Mouse (Mus musculus): ENCODE data around the gene Rnf185. TPM values are rescaled to one million over a fixed set of nuclear protein-coding genes. Genes with fewer than 3 reads are reported as not detected.

Gene Rnf185
- total and polyA plus RNA-seq, 2 experiments from 2014 or later: 36.9 to 38.8 TPM

DNA sequence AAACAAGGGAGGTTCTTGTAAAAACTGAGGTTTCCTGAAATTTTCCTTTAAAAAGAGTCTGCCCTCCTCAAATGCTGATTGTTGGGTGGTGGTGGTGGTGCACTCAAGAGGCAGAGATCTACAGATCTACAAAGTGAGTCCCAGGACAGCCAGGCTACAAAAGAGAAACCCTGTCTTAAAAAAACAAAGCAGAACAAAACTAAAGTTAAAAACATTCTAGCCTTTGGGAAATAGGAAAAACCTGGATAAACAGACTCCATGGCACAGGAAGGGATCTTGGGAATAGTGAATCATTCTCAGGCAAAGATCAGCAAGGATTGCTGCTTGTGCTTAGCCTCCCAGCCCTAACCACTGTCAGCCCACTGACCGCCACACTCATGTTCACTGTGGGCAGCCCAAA, 10.7 kb upstream of the Rnf185 start:
- WGBS: 96% methylated on average over 1 of the region's 1 CpGs
- Histone ChIP-seq H3K4me3 (ENCODE audit: low read depth, low read length) (no peak overlapping the region), H3K36me3 (ENCODE audit: insufficient read depth) (no peaks in the 10 kb centered on the region), H3K9ac (no peak overlapping the region), H3K27me3 (ENCODE audit: insufficient read depth, low read length) (no peaks in the 10 kb centered on the region), H3K4me2 (ENCODE audit: low read depth) (no peak overlapping the region), H3K4me1 (ENCODE audit: insufficient read depth) (no peaks in the 10 kb centered on the region), H3K9me3 (ENCODE audit: low read length) (no peaks in the 10 kb centered on the region), H3K27ac (ENCODE audit: low read depth, low read length) (no peak overlapping the region)
- no peak for TF ChIP-seq CTCF (IDR thresholded peaks at IDR 0.05; ENCODE audit: low read depth)
- ATAC-seq (no peak), DNase-seq (no peak)

DNA sequence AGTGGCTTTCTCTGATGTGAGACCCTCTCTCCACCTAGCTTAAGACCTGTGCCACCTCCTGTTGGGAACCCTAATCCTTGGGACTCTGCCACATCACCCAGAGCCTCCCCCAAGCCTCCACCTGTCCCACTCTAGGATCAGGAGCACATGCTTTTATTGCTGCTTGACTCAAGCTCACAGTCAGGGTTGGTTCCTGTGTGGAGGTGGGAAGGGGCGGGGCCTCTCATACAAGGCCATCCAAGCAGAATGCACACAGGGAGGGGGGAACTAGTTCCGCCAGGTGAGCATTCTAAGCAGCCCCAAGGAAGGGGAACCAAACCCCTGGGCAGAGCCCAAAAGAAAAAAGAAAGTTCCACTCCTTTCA, 6.9 kb upstream of the Rnf185 start:
- no peaks in the 10 kb centered on the region for H3K9me3 ChIP-seq (ENCODE audit: low read length)
- no peak for TF ChIP-seq CTCF (IDR thresholded peaks at IDR 0.05; ENCODE audit: low read depth)
- no peak for DNase-seq
- no peak for ATAC-seq
- whole genome bisulfite sequencing: 90% methylated on average over 2 of the region's 2 CpGs
- no peak overlapping the region for H3K4me2 ChIP-seq (ENCODE audit: low read depth)
- no peak overlapping the region for H3K4me3 ChIP-seq (ENCODE audit: low read depth, low read length)
- H3K27me3 ChIP-seq (ENCODE audit: insufficient read depth, low read length): no peaks in the 10 kb centered on the region
- no peak overlapping the region for H3K9ac ChIP-seq
- no peaks in the 10 kb centered on the region for H3K4me1 ChIP-seq (ENCODE audit: insufficient read depth)
- H3K36me3 ChIP-seq (ENCODE audit: insufficient read depth): no peaks in the 10 kb centered on the region
- no peak overlapping the region for H3K27ac ChIP-seq (ENCODE audit: low read depth, low read length)

DNA sequence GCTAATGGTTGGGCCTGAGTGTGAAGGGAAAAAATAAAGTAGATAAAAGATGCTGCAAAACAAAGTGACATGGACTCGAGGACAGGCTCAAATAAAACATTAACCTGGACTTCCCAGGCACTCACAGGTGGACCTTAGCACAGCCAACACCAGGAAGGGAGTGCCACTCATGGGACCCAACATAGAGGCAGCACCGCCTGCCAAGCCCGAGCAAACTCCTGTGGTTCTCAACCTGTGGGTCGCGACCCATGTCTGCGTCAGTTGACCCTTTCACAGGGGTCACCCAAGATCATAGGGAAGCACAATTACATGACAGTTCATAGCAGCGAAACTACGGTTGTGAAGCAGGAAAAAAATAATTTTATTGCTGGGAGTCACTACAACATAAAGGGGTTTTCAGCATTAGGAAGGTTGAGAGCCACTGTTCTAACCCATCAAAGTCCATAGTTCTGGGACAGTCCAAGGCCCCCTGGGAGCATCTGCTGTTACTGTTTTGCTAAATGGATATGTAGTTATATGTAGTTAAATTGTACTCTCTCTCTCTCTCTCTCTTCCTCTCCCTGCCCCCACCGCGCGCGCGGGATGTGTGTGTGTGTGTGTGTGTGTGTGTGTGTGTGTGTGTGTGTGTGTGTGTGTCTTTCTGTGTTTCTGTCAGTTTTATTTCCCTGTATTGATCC, 6.4 kb upstream of the Rnf185 start:
- no peak overlapping the region for H3K4me2 ChIP-seq (ENCODE audit: low read depth)
- no peak overlapping the region for H3K4me3 ChIP-seq (ENCODE audit: low read depth, low read length)
- H3K27ac ChIP-seq (ENCODE audit: low read depth, low read length): no peak overlapping the region
- TF ChIP-seq CTCF (IDR thresholded peaks at IDR 0.05; ENCODE audit: low read depth): no peak
- DNase-seq: no peak
- ATAC-seq: no peak
- H3K4me1 ChIP-seq (ENCODE audit: insufficient read depth): peaks cover under 1% of the 10 kb centered on the region; the same call in 1 of the 2 replicates
- no peaks in the 10 kb centered on the region for H3K36me3 ChIP-seq (ENCODE audit: insufficient read depth)
- H3K27me3 ChIP-seq (ENCODE audit: insufficient read depth, low read length): no peaks in the 10 kb centered on the region
- H3K9me3 ChIP-seq (ENCODE audit: low read length): no peaks in the 10 kb centered on the region
- 89% methylated on average over 13 of the region's 13 CpGs for WGBS
- H3K9ac ChIP-seq: no peak overlapping the region

DNA sequence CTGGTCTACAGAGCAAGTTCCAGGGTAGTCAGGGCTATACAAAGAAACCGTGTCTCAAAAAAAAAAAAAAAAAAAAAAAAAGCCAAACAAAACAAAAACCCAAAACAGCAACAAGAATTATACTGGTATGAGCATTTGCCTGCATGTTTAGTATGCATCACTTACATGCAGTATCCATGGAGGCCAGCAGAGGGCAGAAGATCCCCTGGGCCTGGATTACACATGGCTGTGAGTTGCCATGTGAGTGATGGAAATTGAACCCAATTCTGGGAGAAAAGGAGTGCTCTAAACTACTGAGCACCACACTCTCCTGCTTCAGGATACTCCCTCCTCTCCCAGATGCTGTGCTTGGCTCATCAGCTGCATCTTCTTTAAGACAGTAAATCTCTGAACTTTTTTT, 4.2 kb upstream of the Rnf185 start:
- Histone ChIP-seq H3K4me2 (ENCODE audit: low read depth) (no peak overlapping the region), H3K27ac (ENCODE audit: low read depth, low read length) (no peak overlapping the region), H3K4me3 (ENCODE audit: low read depth, low read length) (no peak overlapping the region), H3K4me1 (ENCODE audit: insufficient read depth) (peaks cover 8% of the 10 kb centered on the region; the same call in 1 of the 2 replicates), H3K9me3 (ENCODE audit: low read length) (no peaks in the 10 kb centered on the region), H3K36me3 (ENCODE audit: insufficient read depth) (no peaks in the 10 kb centered on the region), H3K27me3 (ENCODE audit: insufficient read depth, low read length) (no peaks in the 10 kb centered on the region), H3K9ac (no peak overlapping the region)
- TF ChIP-seq CTCF (IDR thresholded peaks at IDR 0.05; ENCODE audit: low read depth): peak; percentile 84
- ATAC-seq (no peak), DNase-seq (peak; percentile 71)
- WGBS: 29% methylated on average over 1 of the region's 1 CpGs

DNA sequence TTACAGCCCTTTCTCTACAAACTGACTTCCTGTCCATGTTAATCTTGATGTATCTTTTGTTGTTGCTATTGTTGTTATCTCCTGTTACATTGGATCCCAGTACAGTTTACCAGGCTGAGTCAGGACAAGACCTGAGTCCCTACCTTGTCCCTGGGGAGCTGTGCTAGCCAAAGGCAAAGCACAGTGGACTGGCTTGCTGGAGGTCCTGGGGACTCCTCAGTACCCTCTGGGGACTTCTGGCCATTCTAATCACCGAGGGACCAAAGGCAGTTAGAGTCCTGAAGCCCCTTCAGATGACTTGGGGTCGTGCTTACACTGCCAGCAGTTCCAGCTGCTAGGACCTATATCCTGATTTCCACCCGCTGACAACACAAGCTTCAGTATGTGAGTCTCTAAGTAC, 2.3 kb upstream of the Rnf185 start:
- DNase-seq (no peak), ATAC-seq (no peak)
- Histone ChIP-seq H3K27me3 (ENCODE audit: insufficient read depth, low read length) (no peaks in the 10 kb centered on the region), H3K4me2 (ENCODE audit: low read depth) (no peak overlapping the region), H3K9me3 (ENCODE audit: low read length) (no peaks in the 10 kb centered on the region), H3K36me3 (ENCODE audit: insufficient read depth) (no peaks in the 10 kb centered on the region), H3K27ac (ENCODE audit: low read depth, low read length) (no peak overlapping the region), H3K4me1 (ENCODE audit: insufficient read depth) (peaks cover 8% of the 10 kb centered on the region; the same call in 1 of the 2 replicates), H3K4me3 (ENCODE audit: low read depth, low read length) (no peak overlapping the region), H3K9ac (no peak overlapping the region)
- WGBS: 95% methylated on average over 3 of the region's 3 CpGs
- TF ChIP-seq CTCF (IDR thresholded peaks at IDR 0.05; ENCODE audit: low read depth): no peak

DNA sequence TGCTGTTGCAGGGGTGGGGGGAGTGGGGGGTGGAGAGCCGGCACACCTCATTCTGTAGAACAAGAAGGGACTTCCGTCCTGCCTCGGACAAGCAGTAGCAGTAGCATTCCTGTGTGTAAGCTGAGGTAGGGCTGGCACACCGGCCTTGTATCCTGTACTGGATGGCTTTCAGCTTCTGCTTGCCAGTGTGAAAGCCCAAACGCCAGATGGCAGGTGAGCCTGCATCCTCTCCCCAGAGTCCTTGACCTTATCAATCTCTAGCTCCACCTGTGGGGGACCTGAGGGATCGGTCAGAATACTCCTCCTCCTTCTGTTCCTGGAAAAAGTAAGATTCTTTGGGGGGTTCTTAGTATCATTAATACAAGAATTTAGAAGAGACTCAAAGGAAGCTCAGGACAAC, 1.3 kb upstream of the Rnf185 start:
- Histone ChIP-seq H3K4me3 (ENCODE audit: low read depth, low read length) (no peak overlapping the region), H3K4me1 (ENCODE audit: insufficient read depth) (peaks cover 8% of the 10 kb centered on the region; the same call in 1 of the 2 replicates), H3K27me3 (ENCODE audit: insufficient read depth, low read length) (no peaks in the 10 kb centered on the region), H3K9ac (no peak overlapping the region), H3K36me3 (ENCODE audit: insufficient read depth) (no peaks in the 10 kb centered on the region), H3K4me2 (ENCODE audit: low read depth) (peak overlapping the region; percentile 87), H3K9me3 (ENCODE audit: low read length) (no peaks in the 10 kb centered on the region), H3K27ac (ENCODE audit: low read depth, low read length) (no peak overlapping the region)
- DNase-seq (no peak), ATAC-seq (no peak)
- TF ChIP-seq CTCF (IDR thresholded peaks at IDR 0.05; ENCODE audit: low read depth): no peak
- WGBS: 80% methylated on average over 6 of the region's 6 CpGs

DNA sequence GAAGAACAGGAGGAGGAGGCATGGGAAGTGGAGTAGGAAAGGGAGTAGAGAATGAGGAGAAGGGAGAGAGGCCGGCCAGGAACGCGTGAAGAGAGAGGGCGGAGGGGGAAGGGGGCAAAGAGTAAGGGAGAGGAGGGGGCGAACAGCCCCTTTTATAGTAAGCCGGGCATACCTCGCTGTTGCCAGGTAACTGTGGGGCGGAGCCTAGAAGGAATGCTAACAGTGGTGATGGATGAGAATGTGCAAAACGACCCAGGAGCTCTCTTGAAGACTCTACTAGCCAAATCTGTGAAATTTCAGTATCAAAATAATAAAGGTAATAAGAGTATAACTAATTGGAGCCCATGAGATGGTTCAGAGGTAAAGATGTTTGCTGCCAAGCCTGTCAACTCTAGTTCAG, 606 bp upstream of the Rnf185 start:
- H3K9me3 ChIP-seq (ENCODE audit: low read length): no peaks in the 10 kb centered on the region
- no peaks in the 10 kb centered on the region for H3K36me3 ChIP-seq (ENCODE audit: insufficient read depth)
- H3K27ac ChIP-seq (ENCODE audit: low read depth, low read length): peak overlapping the region; percentile 81
- WGBS: 1% methylated on average over 9 of the region's 9 CpGs
- peak overlapping the region; percentile 92 for H3K4me3 ChIP-seq (ENCODE audit: low read depth, low read length)
- ATAC-seq (peak; percentile 62), DNase-seq (peak; percentile 54)
- no peaks in the 10 kb centered on the region for H3K27me3 ChIP-seq (ENCODE audit: insufficient read depth, low read length)
- peaks cover 8% of the 10 kb centered on the region; the same call in 1 of the 2 replicates for H3K4me1 ChIP-seq (ENCODE audit: insufficient read depth)
- TF ChIP-seq CTCF (IDR thresholded peaks at IDR 0.05; ENCODE audit: low read depth): no peak
- peak overlapping the region; percentile 87 for H3K4me2 ChIP-seq (ENCODE audit: low read depth)
- H3K9ac ChIP-seq: peak overlapping the region; percentile 88
